Mouse (Mus musculus): ENCODE measurements at regions not wholly inside any gene's neighbourhood (a gene's known extent, or its start where the extent isn't known, plus 50 kb on each side); places are given as distances from the start of the nearest gene placed in this dataset.

- peak; percentile 83 for DNase-seq
Observed at GRCm38 (mm10) chr9:23027377-23028313, 195.2 kb upstream of the Bmper start.

DNA sequence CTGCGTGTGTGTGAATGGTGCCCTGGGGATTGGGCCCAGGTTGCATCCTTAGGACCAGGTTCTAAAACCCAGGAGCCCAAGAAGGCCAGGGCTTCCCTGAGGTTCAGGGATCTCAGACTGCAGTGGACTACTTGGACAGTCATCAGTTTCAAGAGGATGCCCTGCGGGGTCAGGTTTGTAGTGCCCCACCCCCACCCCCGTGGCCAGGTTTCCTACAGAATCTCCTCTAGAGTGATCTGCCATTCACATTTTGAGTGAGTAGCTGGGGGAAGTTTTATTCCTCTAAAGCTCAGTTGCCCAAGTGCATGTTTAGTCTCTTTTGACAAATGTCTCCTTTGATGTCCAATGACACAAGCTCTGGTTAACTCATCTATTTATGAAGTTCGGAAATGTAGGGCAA, 193.5 kb upstream of the Bmper start:
- no peak for DNase-seq

DNA sequence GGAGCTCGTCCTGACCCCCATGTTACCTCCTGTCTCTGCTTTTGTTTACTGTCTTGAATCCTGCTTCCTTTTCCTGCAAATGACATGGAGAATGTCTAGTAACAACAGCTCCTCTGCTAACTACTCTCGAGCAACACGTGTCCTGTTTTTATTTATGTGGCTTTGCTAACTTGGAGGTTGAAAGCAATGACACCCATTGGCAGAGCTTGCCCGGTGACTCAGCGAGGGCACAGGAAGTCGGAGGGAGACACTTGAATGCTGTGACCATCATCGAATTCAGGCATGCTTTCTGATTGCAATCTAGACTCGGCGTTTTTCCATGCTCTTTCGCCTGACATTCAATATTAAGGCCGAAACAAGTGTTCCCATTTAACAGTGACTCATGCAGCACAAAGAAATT, 192.7 kb upstream of the Bmper start:
- DNase-seq, result no peak

- DNase-seq, result no peak
Observed at GRCm38 (mm10) chr9:23030546-23030945, 192.3 kb upstream of the Bmper start.

DNA sequence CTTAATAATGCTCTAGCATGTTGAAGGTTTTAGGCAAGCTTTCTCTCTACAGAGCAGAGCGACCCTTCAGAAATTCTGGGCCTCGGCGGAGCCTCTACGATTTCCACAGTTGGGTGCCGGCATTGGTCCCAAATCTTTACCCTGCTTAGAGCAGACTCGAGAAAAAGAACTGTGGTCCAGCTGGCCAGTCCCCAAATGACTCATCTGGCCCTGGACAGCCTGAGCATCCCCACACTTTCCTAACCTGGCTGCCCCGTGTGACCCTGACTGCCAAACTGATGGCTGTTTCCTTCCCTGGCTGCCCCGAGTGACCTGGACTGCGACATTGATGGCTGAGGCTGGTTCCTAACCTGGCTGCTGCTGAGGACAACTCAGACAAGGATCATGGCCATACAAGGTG, 191.0 kb upstream of the Bmper start:
- no peak for DNase-seq

GRCm38 (mm10) chr9:23035306-23035705, 187.6 kb upstream of the Bmper start:
- DNase-seq, result no peak

GRCm38 (mm10) chr9:23035901-23036610, 186.8 kb upstream of the Bmper start:
- peak; percentile 34 for DNase-seq

DNA sequence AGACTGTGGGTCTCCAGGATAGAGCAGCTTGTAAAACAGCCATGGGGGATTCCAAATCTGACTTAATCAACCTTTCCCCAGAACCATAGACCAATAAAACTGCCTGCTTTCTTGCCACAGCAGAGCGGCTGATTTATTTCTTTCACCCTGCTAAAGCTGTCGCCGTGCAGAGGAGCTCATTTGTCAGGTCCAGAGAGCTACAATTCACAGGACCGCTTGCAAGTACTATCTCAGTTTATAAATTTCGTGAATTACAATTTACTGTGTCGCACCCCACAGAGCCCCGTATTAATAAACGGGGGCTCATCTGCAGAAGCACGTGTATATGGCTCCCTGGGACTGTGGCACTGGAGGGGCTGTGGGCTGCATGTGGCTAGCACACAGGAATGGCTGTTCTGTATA, 185.4 kb upstream of the Bmper start:
- DNase-seq, result no peak

GRCm38 (mm10) chr9:23039588-23039987, 183.3 kb upstream of the Bmper start:
- no peak for DNase-seq

DNA sequence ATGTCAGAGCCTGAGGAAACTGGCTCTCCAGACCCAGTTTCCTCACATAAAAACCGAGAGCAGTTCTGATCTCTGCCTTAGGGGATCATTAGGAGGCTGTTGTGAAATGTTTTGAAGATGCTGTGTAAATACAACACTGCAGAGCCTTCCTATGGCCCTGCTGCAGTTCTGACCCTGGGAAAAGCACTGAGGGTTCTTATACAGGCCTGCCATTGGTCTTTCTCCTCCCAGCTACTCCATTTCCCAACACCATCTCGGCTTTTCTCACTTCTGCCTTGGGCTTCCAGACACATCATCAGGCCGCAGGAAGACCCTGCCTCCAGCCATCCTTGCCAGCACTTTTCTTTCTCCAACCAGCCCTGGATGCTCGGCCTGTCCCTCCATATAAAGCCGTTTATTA, 181.9 kb upstream of the Bmper start:
- no peak for DNase-seq

DNA sequence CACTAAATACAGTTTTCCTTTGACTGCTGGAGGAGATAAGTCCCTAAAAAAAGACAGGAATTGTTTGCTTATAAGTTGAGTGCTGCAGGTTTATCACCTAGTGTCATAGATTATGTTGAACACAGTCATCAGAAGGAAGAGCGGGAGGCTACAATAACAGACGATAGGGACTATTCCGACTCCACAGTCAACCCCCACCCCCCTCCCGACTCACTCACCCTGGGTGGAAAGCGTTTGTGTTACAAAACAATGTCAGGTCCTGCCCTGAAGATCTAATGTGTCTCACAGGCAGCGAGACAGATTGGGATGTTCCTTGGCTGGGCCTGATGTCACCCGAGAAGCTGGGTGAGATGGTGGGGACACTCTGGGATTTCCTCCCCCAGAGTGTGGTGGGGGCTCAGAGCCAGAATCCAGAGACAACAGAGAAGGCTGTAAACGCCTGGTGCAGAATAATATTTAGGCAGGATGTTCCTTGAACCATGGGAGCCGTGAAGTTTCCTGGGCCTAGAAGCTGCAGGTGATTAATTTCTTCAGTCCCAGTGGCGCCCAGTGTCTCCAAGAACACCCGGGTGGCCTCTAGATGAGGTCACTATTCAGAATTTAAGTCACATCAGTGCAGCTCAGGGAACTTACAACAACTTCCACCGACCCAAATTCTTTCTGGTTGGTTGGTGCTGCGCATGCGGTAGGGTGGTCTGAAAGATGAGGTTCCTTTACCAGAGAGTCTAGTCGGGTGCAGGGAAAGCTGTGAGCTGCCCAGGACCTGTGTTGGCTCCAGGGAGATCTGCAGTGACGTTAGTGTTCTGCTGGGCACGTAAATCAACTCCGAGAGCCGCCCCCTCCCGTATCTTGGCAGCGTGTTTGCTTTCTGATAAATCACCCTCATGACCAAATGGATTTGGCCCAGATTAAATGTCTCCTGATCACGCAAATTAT, 181.1 kb upstream of the Bmper start:
- no peak for DNase-seq

- DNase-seq, result no peak
Observed at GRCm38 (mm10) chr9:23043006-23043405, 179.9 kb upstream of the Bmper start.

GRCm38 (mm10) chr9:23045486-23045885, 177.4 kb upstream of the Bmper start:
- no peak for DNase-seq

DNA sequence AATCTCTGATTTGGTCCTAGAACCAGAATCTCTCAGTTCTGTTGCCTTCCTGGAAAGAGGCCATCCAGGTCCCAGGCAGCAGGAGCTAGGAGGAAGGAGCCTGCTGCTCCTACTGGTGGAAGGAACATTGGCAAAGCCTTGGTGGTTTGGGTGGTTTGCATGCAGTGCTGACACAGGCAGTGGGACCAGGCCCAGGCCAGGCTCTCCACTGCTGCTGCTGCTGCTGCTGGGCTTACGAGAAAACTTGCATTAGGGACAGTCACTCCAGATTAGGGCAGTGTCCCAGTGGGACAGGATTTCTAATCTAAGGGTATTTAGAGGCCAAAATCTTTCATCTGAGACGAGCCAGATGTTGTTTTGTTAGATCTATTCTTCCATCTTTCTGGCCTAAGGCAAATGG, 172.1 kb upstream of the Bmper start:
- DNase-seq, result no peak

GRCm38 (mm10) chr9:23059526-23059925, 163.3 kb upstream of the Bmper start:
- DNase-seq, result no peak

- no peak for DNase-seq
Observed at GRCm38 (mm10) chr9:23060526-23060925, 162.3 kb upstream of the Bmper start.

GRCm38 (mm10) chr9:23061179-23061929, 161.5 kb upstream of the Bmper start:
- no peak for DNase-seq

- no peak for DNase-seq
Observed at GRCm38 (mm10) chr9:23062057-23062655, 160.7 kb upstream of the Bmper start.

DNA sequence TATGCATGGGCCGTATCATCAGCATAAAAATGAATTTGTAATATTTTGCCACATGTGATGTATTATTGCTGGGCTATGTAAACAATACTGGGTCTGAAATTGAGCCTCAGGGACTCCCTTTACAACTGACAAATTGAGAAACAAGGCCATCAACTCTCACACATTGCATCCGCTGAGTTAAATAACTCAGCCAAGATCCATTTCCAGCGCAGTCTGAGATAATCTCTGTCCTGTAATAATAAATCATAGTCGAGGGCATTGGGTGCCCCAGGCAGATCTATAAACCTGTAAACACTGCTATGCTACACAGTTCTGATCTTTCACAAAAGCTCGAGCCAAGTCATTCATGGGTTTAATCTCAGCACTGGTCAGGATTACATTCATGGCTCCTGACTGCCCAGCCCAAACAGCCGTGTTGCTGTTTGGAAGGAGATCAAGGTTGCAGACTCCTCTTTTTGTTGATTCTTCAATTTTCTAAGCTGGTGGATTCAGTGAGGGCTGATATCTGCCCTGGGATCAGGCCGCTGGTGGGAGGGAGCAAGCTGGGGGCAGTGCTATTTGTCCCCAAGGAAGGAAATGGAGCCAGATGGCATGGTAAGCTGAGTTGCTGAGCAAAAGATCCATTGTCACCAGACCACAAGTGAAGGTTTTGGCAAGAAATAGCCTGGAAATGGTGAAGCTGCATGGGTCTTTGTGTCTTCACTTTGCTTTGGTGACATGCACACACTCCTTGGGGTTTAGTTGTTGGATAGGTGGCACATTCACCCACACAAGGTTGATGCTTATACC, 160.0 kb upstream of the Bmper start:
- DNase-seq, result peak; percentile 57

- no peak for DNase-seq
Observed at GRCm38 (mm10) chr9:23064001-23064400, 158.9 kb upstream of the Bmper start.

GRCm38 (mm10) chr9:23064811-23065210, 158.1 kb upstream of the Bmper start:
- no peak for DNase-seq
